Mouse (Mus musculus): ENCODE results near the gene Mettl23. TPM values are rescaled to one million over a fixed set of nuclear protein-coding genes. Genes with fewer than 3 reads are reported as not detected.

Gene Mettl23
- polyA plus RNA-seq, 1 experiment from 2014 or later: 70.6 TPM

GRCm38 (mm10) chr11:116816769-116817168, 26.3 kb upstream of the Mettl23 start:
- no peak overlapping the region for H3K9ac ChIP-seq (ENCODE audit: low read depth, low read length)
- H3K4me3 ChIP-seq (ENCODE audit: low read depth, low read length): no peak overlapping the region
- no peaks in the 10 kb centered on the region for H3K36me3 ChIP-seq (ENCODE audit: control insufficient read depth, insufficient read depth, low read length)
- no peak overlapping the region for H3K4me2 ChIP-seq (replicated peaks; ENCODE audit: low read depth, low read length)
- ATAC-seq (ENCODE audit: low FRiP score): no peak
- 80% methylated on average over 5 of the region's 5 CpGs for WGBS
- H3K27ac ChIP-seq (ENCODE audit: low read depth, low read length): no peak overlapping the region
- no peaks in the 10 kb centered on the region for H3K9me3 ChIP-seq (ENCODE audit: control insufficient read depth, low read length)
- H3K27me3 ChIP-seq (ENCODE audit: control insufficient read depth, insufficient read depth, low read length): no peaks in the 10 kb centered on the region
- no peak for DNase-seq (ENCODE audit: low spot score)
- H3K4me1 ChIP-seq (replicated peaks; ENCODE audit: control insufficient read depth, insufficient read depth, low read length): peaks cover 36% of the 10 kb centered on the region

- H3K4me1 ChIP-seq (replicated peaks; ENCODE audit: control insufficient read depth, insufficient read depth, low read length): peaks cover 37% of the 10 kb centered on the region
- H3K27me3 ChIP-seq (ENCODE audit: control insufficient read depth, insufficient read depth, low read length): no peaks in the 10 kb centered on the region
- H3K4me2 ChIP-seq (replicated peaks; ENCODE audit: low read depth, low read length): no peak overlapping the region
- H3K9ac ChIP-seq (ENCODE audit: low read depth, low read length): no peak overlapping the region
- H3K4me3 ChIP-seq (ENCODE audit: low read depth, low read length): no peak overlapping the region
- 94% methylated on average over 5 of the region's 5 CpGs for WGBS
- H3K36me3 ChIP-seq (ENCODE audit: control insufficient read depth, insufficient read depth, low read length): no peaks in the 10 kb centered on the region
- H3K9me3 ChIP-seq (ENCODE audit: control insufficient read depth, low read length): no peaks in the 10 kb centered on the region
- DNase-seq (ENCODE audit: low spot score) (no peak), ATAC-seq (ENCODE audit: low FRiP score) (no peak)
- no peak overlapping the region for H3K27ac ChIP-seq (ENCODE audit: low read depth, low read length)
These were observed 25.5 kb upstream of the Mettl23 start for GRCm38 (mm10) chr11:116817567-116817966.

- DNase-seq (ENCODE audit: low spot score) (no peak), ATAC-seq (ENCODE audit: low FRiP score) (no peak)
- Histone ChIP-seq H3K27ac (ENCODE audit: low read depth, low read length) (no peak overlapping the region), H3K9me3 (ENCODE audit: control insufficient read depth, low read length) (no peaks in the 10 kb centered on the region), H3K9ac (ENCODE audit: low read depth, low read length) (no peak overlapping the region), H3K27me3 (ENCODE audit: control insufficient read depth, insufficient read depth, low read length) (no peaks in the 10 kb centered on the region), H3K4me1 (replicated peaks; ENCODE audit: control insufficient read depth, insufficient read depth, low read length) (peaks cover 25% of the 10 kb centered on the region), H3K36me3 (ENCODE audit: control insufficient read depth, insufficient read depth, low read length) (no peaks in the 10 kb centered on the region), H3K4me3 (ENCODE audit: low read depth, low read length) (no peak overlapping the region), H3K4me2 (replicated peaks; ENCODE audit: low read depth, low read length) (no peak overlapping the region)
- 71% methylated on average over 8 of the region's 8 CpGs for WGBS
These were observed 24.4 kb upstream of the Mettl23 start for GRCm38 (mm10) chr11:116818722-116819121.

- peaks cover 12% of the 10 kb centered on the region for H3K4me1 ChIP-seq (replicated peaks; ENCODE audit: control insufficient read depth, insufficient read depth, low read length)
- no peaks in the 10 kb centered on the region for H3K27me3 ChIP-seq (ENCODE audit: control insufficient read depth, insufficient read depth, low read length)
- H3K9ac ChIP-seq (ENCODE audit: low read depth, low read length): no peak overlapping the region
- H3K27ac ChIP-seq (ENCODE audit: low read depth, low read length): no peak overlapping the region
- no peaks in the 10 kb centered on the region for H3K36me3 ChIP-seq (ENCODE audit: control insufficient read depth, insufficient read depth, low read length)
- WGBS: 86% methylated on average over 5 of the region's 5 CpGs
- H3K4me2 ChIP-seq (replicated peaks; ENCODE audit: low read depth, low read length): no peak overlapping the region
- ATAC-seq (ENCODE audit: low FRiP score) (no peak), DNase-seq (ENCODE audit: low spot score) (no peak)
- H3K4me3 ChIP-seq (ENCODE audit: low read depth, low read length): no peak overlapping the region
- H3K9me3 ChIP-seq (ENCODE audit: control insufficient read depth, low read length): no peaks in the 10 kb centered on the region
These were observed 23.0 kb upstream of the Mettl23 start for GRCm38 (mm10) chr11:116819932-116820593.

- no peak overlapping the region for H3K4me2 ChIP-seq (replicated peaks; ENCODE audit: low read depth, low read length)
- peaks cover 10% of the 10 kb centered on the region; the same call in 1 of the 2 replicates for H3K4me1 ChIP-seq (replicated peaks; ENCODE audit: control insufficient read depth, insufficient read depth, low read length)
- no peak overlapping the region for H3K4me3 ChIP-seq (ENCODE audit: low read depth, low read length)
- DNase-seq (ENCODE audit: low spot score): no peak
- no peak overlapping the region for H3K27ac ChIP-seq (ENCODE audit: low read depth, low read length)
- no peaks in the 10 kb centered on the region for H3K27me3 ChIP-seq (ENCODE audit: control insufficient read depth, insufficient read depth, low read length)
- no peak for ATAC-seq (ENCODE audit: low FRiP score)
- no peaks in the 10 kb centered on the region for H3K9me3 ChIP-seq (ENCODE audit: control insufficient read depth, low read length)
- 0 out of 2 replicates have a peak overlapping the region, but pooled peaks have one; percentile 1 for H3K9ac ChIP-seq (ENCODE audit: low read depth, low read length)
- WGBS: 54% methylated on average over 13 of the region's 13 CpGs
- H3K36me3 ChIP-seq (ENCODE audit: control insufficient read depth, insufficient read depth, low read length): no peaks in the 10 kb centered on the region
These were observed 21.8 kb upstream of the Mettl23 start for GRCm38 (mm10) chr11:116821057-116821940.

- DNase-seq (ENCODE audit: low spot score) (no peak), ATAC-seq (ENCODE audit: low FRiP score) (no peak)
- WGBS: 74% methylated on average over 10 of the region's 10 CpGs
- no peaks in the 10 kb centered on the region for H3K36me3 ChIP-seq (ENCODE audit: control insufficient read depth, insufficient read depth, low read length)
- H3K4me1 ChIP-seq (replicated peaks; ENCODE audit: control insufficient read depth, insufficient read depth, low read length): peaks cover 13% of the 10 kb centered on the region
- H3K4me2 ChIP-seq (replicated peaks; ENCODE audit: low read depth, low read length): no peak overlapping the region
- H3K9me3 ChIP-seq (ENCODE audit: control insufficient read depth, low read length): no peaks in the 10 kb centered on the region
- no peak overlapping the region for H3K4me3 ChIP-seq (ENCODE audit: low read depth, low read length)
- H3K9ac ChIP-seq (ENCODE audit: low read depth, low read length): no peak overlapping the region
- H3K27ac ChIP-seq (ENCODE audit: low read depth, low read length): no peak overlapping the region
- no peaks in the 10 kb centered on the region for H3K27me3 ChIP-seq (ENCODE audit: control insufficient read depth, insufficient read depth, low read length)
These were observed 20.9 kb upstream of the Mettl23 start for GRCm38 (mm10) chr11:116822215-116822614.

GRCm38 (mm10) chr11:116822626-116823025, 20.5 kb upstream of the Mettl23 start:
- Histone ChIP-seq H3K4me1 (replicated peaks; ENCODE audit: control insufficient read depth, insufficient read depth, low read length) (peaks cover 13% of the 10 kb centered on the region), H3K4me3 (ENCODE audit: low read depth, low read length) (no peak overlapping the region), H3K9me3 (ENCODE audit: control insufficient read depth, low read length) (no peaks in the 10 kb centered on the region), H3K36me3 (ENCODE audit: control insufficient read depth, insufficient read depth, low read length) (no peaks in the 10 kb centered on the region), H3K9ac (ENCODE audit: low read depth, low read length) (no peak overlapping the region), H3K27me3 (ENCODE audit: control insufficient read depth, insufficient read depth, low read length) (no peaks in the 10 kb centered on the region), H3K27ac (ENCODE audit: low read depth, low read length) (no peak overlapping the region), H3K4me2 (replicated peaks; ENCODE audit: low read depth, low read length) (no peak overlapping the region)
- 92% methylated on average over 10 of the region's 10 CpGs for WGBS
- no peak for DNase-seq (ENCODE audit: low spot score)
- no peak for ATAC-seq (ENCODE audit: low FRiP score)

- ATAC-seq (ENCODE audit: low FRiP score): no peak
- H3K4me2 ChIP-seq (replicated peaks; ENCODE audit: low read depth, low read length): no peak overlapping the region
- H3K27ac ChIP-seq (ENCODE audit: low read depth, low read length): no peak overlapping the region
- H3K4me3 ChIP-seq (ENCODE audit: low read depth, low read length): no peak overlapping the region
- peaks cover 13% of the 10 kb centered on the region for H3K4me1 ChIP-seq (replicated peaks; ENCODE audit: control insufficient read depth, insufficient read depth, low read length)
- no peaks in the 10 kb centered on the region for H3K36me3 ChIP-seq (ENCODE audit: control insufficient read depth, insufficient read depth, low read length)
- WGBS: 100% methylated on average over 2 of the region's 2 CpGs
- no peak for DNase-seq (ENCODE audit: low spot score)
- H3K9me3 ChIP-seq (ENCODE audit: control insufficient read depth, low read length): no peaks in the 10 kb centered on the region
- H3K9ac ChIP-seq (ENCODE audit: low read depth, low read length): no peak overlapping the region
- no peaks in the 10 kb centered on the region for H3K27me3 ChIP-seq (ENCODE audit: control insufficient read depth, insufficient read depth, low read length)
These were observed 19.8 kb upstream of the Mettl23 start for GRCm38 (mm10) chr11:116823255-116823654.

Data from hindbrain, embryonic 11.5 days (tissue).